Mouse (Mus musculus) lung, adult 2 months (tissue): Measurements from ENCODE around the gene Tuba3b.

Experiments used
- CTCF ChIP-seq: fragments of 200-500 bp; IDR thresholded peaks from 2 replicates; pipeline ENCODE4 v1.5.1; 2011; ENCODE audit warnings: mild to moderate bottlenecking, low read length, control low read depth; ENCODE audit not compliant: insufficient read depth
- POLR2A ChIP-seq: fragments of 200-500 bp; IDR thresholded peaks from 2 replicates; pipeline ENCODE4 v1.6.1; 2011; ENCODE audit warnings: low read depth, mild to moderate bottlenecking, control low read depth, low read length, borderline replicate concordance; ENCODE audit errors: extremely low read depth

GRCm38 (mm10) chr6:145654062-145654836, 38.7 kb downstream of the Tuba3b start:
- TF ChIP-seq CTCF (no peak), POLR2A (no peak)
